Mouse (Mus musculus): ENCODE measurements around the gene Gm45711.
"Not testable (repeated sequence)": the region's sequence is repeated elsewhere in the genome, so short reads cannot be mapped to it uniquely, and the experiment has no call there.

Gene Gm45711

GRCm38 (mm10) chr8:104313311-104313710 lies 3.4 kb upstream of the Gm45711 start:
- no peak for DNase-seq

- DNase-seq = not testable (repeated sequence)
Observed at GRCm38 (mm10) chr8:104312023-104312422, 2.1 kb upstream of the Gm45711 start.

- DNase-seq = not testable (repeated sequence)
Observed at GRCm38 (mm10) chr8:104308341-104308740, 1.5 kb downstream of the Gm45711 start.

DNA sequence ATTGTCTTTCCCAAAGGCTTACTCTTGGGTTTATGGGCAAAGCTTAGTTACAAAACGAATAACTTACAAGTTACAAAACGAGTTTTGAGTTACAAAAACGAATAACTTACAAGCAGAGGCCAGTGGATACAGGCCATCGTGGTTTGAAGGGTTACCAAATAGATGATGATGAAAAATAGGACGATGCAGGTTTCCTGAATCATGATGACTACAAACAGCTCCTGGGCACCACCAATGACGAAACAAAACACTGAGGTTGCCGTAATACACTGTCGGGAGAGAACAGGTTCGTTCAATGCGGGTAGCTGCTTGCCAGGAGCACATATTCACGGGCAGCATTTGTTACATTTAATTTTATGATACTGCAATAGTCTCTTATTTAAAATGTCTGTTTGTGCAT lies 4.9 kb downstream of the Gm45711 start:
- DNase-seq = no peak

GRCm38 (mm10) chr8:104302536-104302935 lies 7.3 kb downstream of the Gm45711 start:
- DNase-seq = not testable (repeated sequence)

DNA sequence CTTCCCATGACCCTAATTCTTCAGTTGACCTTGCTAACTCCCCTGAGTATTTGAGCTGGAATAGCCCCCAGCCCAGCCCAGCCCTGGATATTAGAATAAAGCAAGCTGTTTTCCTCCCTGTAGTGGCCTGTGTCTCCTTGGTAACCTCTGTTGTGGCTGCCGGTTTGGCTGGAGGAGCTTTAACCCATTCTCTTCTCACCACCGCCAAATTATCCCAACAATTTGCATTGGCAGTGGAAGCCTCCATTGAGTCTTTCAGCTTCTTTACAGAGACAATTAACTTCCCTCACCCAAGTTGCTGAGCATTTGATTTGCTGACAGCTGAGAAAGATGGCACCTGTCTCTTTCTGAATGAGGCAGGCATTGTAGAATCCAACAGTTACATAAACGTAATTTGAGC lies 8.3 kb downstream of the Gm45711 start:
- DNase-seq = not testable (repeated sequence)

DNA sequence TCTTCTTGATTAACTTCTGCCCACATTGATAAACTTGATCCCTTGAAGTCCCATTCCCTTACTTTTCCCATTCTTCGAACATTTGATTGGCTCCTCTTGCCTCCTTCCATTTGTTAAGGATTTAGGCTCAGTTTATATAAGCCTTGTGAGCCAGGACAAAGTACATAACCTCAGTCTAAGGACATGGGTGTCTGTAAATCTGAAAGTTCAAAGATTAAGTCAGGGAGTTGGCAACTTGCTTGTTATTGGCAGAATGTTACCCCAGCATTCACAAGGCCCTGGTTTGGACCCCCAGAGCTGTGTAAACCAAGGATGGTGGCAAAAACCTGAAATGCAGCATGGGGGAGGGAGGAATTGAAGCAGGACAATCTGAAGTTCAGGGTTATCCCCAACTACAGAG lies 15.5 kb downstream of the Gm45711 start:
- no peak for DNase-seq

DNA sequence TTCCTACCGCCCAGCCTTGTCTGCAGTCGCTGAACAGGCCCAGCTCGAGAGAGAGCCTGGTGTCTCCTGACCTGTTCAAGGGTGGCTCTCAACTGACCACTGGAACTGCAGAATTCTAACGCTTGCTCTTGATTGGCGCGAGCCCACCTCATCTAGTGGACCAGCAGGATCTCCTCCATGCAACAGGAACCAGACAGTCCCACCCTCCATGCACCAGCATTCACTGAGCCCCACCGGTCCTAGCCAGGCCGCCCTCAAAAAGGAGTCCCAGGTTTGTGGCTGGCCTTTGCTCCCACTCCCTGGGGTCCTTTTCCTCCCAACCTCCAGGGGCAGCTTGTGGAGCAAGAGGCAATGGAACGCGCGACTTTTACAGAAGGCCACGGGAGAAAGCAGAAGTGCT lies 16.8 kb downstream of the Gm45711 start, which contains the start of gene Cmtm2a:
Cmtm2a (minus strand) TSS at position 101 of the 400 bp plus-strand sequence.
- DNase-seq = not testable (repeated sequence)

DNA sequence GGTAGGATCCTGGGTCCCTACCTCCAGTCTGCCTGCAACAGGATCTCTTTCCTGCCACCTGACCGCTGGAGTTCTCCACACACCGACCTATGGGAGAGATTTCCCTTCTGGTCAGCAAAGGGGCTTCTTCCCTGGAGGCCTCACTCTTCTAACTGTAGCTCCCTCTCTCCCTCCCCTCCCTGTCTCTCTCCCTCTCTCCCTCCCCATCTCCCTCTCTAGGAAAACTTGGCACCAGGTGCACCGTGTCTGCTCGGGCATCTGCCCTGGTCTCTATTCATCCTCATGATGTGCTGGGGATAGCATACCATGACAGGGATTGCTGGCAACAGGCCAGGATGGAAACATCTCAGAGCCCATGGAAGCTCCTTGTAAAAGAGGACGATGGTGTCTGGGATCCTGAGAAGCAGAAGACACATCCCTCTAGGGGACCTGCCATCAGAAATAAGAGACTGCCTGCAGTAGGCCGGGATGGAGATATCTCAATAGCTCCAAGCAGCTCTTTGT lies 40.9 kb downstream of the Gm45711 start:
- no peak for DNase-seq

DNA sequence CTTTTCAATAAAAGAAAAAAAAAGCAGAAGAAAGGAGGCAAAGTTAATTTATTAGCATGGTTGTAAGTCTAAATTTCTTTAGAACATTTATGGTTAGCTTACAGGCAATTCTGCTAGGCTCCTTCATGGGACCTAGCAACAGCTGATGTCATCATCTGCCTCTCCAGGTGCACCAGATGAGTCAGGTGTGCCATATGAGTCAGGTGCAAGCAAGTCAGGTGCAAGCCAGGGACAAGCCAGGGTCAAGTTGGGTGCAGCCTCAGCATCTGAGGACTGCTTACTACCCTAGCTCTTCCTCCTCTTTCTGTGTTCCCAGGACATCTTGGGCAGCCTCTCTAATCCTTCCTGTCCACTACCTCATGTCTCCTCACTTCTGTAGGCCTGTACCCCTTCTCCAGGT lies 41.5 kb downstream of the Gm45711 start:
- DNase-seq = no peak

GRCm38 (mm10) chr8:104264271-104264935 lies 45.5 kb downstream of the Gm45711 start:
- DNase-seq = not testable (repeated sequence)

- not testable (repeated sequence) for DNase-seq
Observed at GRCm38 (mm10) chr8:104261802-104262201, 48.1 kb downstream of the Gm45711 start.

DNA sequence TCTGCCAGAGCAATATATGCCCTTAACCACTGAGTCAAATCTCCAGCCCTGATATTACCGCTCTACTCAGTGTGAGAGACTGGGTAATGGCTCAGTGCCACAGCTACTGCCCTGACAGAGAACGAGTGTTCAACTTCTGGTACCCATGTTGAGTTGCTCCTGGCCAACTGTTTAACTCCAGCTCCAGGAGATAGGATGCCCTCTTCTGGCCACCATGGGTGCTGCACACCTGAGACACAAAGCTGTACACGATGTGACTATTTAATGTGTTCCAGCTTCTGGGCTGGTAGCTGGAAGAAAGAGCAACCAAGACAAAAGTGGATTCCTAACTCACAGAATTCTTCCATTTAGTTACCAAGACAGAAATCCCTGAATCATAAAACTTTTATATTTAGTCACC lies 56.9 kb downstream of the Gm45711 start:
- peak; percentile 60 for DNase-seq

- no peak for DNase-seq
Observed at GRCm38 (mm10) chr8:104251461-104251860, 58.4 kb downstream of the Gm45711 start.

GRCm38 (mm10) chr8:104250439-104251367 lies 59.2 kb downstream of the Gm45711 start, which contains the start of gene Cklf:
TSS of gene Cklf (plus strand) at chr8:104250861.
- peak; percentile 85 for DNase-seq

DNA sequence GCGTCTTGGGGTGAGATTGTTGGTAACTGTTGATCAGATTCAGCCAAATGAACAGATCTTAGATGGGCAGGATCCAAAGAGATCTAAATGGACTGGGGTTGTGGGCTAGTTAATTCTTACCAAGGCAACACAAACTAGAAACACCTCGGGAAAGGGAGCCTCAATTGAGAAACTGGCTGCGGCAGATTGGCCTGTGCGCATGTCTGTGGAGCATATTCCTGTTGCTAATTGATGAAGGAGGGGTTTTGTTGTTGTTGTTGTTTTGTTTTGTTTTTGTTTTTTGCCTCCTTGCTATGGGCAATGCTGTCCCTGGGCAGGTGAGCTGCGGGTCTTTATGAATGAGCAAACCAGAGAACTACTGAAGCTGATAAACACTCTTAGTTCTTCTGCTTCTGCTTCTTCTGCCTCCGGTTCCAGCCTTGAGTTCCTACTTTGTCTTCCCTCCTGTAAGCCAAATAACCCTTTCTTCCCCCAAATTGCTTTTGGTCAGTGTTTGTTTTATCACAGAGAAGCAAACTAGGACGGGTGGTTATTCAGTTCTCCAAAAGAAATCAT lies 60.4 kb downstream of the Gm45711 start:
- no peak for DNase-seq

DNA sequence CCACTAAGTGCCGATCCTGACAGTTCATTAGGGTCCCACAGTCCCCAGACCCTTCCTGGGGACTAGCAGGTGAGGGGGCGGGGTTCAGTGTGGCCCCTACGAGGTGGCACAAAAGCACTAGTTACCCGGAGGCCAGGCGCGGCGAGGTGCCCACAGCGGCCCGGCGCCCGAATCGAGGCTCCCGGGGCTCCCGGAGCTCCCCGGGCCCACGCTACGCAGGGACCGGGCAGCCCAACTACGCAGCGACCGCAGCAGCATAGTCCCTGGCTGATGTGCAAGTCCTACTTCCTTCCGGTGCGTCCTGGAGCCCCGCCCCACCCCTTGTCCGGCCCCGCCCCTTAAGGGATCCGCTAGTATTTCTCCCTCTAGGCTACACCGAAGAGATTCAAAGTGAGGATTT lies 61.6 kb downstream of the Gm45711 start, which contains the start of gene Tk2:
Tk2 (minus strand) TSS at position 283 of the 400 bp plus-strand sequence.
- peak; percentile 78 for DNase-seq

DNA sequence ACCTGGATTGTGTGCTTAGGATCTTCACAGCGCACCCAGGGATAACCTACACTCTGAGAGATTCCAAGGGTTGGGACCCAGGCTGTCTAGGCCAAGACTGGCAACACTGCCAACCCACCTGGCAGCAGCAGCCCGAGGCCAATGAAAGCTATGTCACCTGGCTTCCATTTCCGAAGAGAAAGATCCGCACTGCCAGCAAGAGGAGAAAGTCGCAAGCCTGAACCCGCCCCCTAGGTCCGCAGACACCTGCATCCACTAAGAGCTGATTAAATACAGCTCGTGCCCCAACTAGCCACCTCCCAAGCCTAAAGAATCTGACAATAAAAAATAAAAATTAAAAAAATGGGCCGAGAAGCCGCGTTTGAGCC lies 62.0 kb downstream of the Gm45711 start:
- peak; percentile 55 for DNase-seq

- peak; percentile 52 for DNase-seq
Observed at GRCm38 (mm10) chr8:104247054-104247907, 62.6 kb downstream of the Gm45711 start.

DNA sequence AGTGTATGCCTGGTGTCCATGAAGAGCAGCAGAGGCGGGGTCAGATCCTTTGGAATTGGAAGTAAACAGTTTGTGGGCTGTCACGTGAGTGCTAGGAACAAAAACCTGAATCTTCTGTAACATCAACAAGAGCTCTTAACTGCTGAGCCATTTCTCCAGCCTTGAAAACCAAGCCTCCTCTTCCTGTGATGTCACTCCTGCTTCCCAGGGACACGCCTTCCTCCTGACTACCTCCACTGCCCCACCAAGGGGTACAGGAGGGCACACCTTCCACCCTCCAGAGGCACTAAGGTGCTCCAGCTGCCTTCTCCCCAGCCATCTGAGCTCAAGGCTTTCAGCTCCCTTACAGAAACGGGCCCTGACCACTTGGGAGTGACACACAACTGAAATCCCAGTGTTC lies 63.3 kb downstream of the Gm45711 start:
- no peak for DNase-seq

GRCm38 (mm10) chr8:104242038-104242644 lies 67.7 kb downstream of the Gm45711 start:
- DNase-seq = no peak

DNA sequence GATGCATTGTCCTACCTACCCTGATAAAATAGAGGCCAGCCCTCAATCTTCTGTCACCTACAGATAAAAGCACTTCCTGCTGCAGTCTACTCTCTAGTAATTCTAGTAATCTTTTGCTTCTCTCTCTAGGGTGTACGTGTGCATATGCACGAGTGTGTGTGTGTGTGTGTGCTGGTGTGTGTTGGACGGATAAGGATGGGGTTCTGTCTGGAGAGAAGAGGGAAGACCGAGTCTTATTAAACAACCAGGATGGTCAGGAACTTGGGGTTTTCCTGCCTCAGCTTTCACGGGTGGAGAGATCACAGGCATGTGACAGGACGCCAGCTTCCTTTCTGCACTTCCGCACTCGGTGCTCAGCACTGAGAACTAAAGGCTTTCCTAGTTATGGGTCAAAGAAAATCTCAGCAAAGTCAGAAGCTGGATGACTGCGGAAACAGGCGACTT lies 70.4 kb downstream of the Gm45711 start:
- DNase-seq = peak; percentile 53
